Mouse (Mus musculus): ENCODE measurements around the gene Pphln1.
A peak's percentile ranks its signal among the peaks of the same experiment; 100 is the strongest.

Pphln1 gene

DNA sequence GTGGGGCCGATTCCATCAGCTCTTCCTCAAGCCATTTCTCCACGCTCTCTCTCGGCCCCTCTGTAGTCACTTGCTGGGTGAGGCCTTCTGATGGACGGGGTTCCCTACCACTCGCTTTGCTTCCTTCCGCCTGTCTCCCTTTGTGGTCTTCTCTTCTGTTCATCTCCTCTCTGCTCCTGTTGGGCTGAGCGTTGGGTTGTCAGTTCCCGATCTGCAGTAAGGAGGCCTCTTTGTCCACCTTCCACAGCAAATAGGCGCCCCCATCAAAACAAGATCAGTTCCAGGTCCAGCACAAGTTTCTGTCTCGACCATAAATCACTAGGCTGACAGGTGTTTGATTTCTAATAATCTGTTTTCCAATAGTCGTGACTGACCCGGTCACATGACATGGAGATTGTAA lies 37.8 kb downstream of the Pphln1 start:
- DNase-seq: no peak

DNA sequence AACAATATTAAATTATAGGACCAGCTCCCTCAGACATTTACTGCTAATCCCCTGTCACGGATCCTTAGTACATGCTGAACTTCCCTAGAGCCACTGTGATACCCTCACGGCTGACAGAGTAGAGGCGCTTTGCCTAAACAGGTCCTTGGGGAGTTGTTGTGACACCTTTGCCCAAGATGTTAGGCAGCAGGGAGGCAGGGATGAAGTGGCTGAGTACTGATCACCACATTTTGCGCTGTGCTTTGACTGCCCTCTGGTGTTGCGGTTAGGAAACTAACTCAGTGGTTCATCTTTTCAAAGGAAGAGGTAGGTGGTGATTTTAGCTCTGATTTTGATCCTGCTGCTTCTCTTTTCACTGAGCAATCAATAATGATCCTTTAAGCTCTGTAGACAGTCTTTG lies 40.5 kb downstream of the Pphln1 start:
- DNase-seq: peak; percentile 17 to 55

DNA sequence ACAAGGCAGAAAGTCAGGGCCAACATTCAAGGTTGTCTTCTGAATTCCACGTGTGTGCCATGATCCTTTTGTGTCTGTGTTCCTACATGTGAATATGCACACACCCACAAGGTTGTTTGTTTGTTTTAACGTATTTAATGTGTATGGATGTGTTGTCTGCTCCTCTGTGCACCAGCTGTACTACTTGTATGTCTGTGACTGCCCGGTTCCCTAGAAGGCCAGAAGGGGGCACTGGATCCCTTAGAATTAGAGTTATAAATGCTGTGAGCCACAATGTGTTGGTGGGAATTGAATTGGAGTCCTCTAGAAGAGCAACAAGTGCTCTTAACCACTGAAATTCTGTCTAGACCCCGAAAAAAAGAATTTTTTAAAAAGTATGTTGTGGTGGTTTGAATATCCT lies 44.1 kb downstream of the Pphln1 start:
- no peak for DNase-seq

DNA sequence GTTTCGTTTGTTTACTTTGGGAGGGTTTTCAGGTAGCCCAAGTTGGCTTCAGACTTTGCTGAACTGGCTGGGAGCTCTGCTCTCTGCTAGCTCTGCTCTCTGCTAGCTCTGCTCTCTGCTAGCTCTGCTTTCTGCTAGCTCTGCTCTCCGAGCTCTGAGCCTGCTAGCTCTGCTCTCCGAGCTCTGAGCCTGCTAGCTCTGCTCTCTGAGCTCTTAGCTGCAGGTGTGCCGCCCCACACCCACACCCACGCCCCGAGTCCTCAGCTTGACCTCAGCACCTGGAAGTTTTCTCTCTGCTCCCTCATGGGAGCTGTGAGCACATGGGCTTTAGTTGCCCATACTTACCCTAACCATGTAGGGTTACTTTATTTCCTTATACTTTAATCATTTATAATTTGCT lies 45.5 kb downstream of the Pphln1 start:
- no peak for DNase-seq

DNA sequence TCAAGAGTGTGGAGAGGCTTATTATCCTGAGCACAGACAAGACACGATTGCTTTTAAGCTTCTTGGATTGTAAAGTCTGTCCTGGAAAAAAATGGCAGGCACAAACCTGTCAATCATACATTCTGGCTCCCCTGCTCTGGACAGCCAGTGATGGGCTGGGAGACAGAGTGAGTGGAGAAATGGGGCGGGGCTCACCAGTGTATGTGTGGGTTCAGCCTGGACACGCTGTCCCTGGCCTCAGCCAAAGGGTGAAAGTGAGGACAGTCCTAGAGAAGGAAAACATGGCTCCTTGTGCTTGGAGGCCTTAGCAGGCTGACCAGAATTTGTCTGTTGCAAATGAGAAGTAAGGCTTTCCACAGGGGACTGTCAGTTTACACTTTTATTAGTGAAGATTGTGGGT lies 50.7 kb downstream of the Pphln1 start:
- no peak for DNase-seq

DNA sequence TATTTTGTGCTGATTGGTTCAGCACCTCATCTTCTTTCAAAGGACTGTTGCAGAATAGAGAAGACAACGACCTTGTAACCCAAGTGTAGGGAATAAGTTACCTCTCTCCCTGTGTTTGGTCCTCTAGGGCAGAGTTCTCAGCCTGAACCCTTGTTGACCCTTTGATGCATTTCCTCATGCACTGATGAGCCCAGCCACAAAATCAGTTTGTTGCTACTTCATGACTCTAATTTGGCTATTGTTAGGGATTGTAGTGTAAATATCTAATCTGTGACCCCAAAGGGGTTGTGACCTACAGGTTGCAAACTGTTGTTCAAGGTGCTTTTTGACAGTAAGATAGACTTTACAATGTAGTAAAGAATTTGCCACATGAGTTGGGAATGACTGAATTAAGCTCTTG lies 55.1 kb downstream of the Pphln1 start:
- no peak for DNase-seq

DNA sequence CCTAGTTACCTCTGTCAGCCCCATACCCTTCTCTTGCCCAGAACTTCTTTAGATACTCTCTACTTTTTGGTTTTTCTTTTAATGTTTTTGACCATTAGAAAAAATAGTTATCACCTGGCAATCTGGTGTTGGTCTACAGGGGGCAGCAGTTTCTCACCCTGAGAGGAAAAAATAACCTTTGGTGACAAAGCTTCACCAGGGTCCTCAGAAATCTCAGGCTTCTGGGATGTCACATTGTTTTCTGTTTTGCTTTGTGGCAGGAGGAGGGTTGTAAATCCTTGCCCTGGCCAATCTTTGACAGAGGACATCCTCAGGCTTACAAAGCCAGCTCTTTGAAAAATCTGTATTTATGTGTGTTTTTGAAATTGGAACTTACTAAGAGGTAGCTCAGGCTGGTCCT lies 57.9 kb downstream of the Pphln1 start:
- DNase-seq: no peak

DNA sequence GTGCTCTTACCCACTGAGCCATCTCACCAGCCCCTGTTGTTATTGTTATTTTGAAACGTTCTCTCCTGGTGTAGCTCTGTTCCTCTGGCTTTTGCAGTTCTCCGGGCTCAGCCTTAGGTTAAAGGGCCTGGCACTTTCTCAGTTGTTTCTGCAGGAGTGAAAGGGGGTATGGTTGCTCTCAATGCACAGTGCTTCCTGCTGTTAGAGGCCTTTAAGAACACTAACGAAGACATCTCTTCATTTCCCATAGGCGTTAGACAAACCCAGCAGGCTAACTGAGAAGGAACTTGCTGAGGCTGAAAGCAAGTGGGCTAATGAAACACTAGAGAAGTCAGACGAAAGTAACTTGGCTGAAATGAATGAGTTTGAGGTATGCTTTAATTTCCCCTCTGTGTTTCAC lies 61.3 kb downstream of the Pphln1 start:
- no peak for DNase-seq

DNA sequence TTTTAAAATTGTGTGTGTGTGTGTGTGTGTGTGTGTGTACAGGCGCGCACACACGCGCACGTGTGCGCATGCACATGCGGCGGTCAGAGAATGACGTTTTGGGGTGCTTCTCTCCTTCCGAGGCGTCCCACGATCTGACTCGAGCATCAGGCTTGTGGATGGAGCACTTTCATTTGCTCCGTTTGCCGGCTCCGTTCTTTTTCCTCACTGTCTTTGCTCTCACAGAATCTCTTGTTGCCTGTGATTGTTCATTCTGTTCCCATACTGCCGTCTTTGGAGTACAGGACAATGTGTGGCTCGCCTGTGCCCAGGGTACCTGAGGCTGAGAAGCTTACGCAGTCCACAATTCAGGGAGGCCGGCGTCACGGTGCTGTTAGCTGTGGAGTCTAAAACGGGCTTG lies 62.9 kb downstream of the Pphln1 start:
- DNase-seq: no peak

DNA sequence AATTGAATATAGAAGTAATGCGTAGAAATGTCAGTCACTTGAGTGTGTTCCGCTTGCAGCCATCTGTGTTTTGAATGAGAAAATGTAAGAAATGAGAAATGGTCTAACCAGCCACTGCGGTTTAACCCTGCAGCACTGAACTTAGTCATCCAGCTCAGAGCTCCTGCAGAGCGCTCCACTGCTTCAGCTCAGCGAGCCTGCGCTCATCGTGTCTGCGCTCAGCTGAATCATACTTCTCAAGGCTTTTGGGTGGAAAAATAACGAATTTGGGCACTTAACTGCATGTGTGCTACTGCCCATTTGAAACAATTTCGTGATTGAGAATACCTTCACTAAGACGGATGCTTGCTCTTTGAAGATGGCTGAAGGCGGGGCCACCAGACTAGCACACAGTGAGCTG lies 73.5 kb downstream of the Pphln1 start:
- DNase-seq: no peak

DNA sequence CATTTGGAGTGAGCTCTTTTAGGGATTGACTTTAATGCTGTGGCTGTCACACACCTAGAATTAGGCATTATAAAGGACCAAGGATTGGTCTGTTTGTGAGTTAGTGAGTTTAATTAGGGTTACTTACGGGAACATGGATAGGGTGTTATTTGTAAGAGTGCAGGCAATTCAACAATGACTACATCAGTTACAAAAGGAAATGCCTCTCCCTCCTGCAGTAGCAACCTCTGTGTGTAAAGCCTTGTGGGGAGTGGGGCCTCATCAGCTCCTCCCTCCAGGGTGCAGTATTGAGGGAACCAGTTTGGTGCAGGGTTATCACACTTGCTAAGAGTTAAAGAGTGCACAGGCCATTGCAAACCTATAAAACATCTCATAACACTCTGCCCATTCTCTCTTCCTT lies 73.9 kb downstream of the Pphln1 start:
- DNase-seq: no peak

DNA sequence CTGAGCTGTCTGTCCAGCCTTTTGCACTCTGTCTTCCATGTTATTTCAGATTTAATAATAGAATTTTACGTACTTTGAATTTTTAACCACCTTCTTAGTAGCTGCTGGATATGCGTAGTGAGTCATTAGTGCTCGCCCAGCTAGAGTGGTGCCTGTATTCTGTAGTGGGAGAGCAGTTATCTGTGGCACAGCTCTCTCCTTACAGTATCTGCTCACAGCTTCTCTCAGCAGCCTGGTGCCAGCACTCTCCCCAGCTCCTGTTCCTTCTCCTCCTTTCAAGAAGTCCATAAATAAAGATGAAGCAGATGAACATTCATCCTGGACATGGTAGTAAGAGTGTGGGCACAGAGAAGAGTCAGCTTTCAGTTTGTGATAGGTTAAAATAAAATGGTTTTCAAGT lies 76.1 kb downstream of the Pphln1 start:
- DNase-seq: no peak

DNA sequence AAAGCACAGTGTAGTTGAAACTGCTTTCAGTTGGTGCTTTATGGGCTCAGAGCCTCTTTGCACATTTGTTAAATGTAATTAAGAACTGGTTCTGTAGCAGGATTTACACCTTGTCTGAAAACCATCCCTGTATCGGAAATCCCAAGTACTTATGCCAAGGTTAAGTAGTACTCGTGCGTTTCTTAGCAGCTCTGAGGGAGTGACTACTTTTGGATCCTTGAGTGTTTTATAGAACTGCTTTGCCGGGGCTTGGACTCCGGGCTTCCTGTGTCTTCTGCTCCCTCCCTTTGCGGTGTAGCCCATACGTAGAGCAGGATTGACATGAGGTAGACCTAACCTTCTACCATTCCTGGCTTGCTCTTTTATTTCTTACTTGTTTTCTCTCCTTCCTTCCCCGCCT lies 77.5 kb downstream of the Pphln1 start:
- DNase-seq: no peak

DNA sequence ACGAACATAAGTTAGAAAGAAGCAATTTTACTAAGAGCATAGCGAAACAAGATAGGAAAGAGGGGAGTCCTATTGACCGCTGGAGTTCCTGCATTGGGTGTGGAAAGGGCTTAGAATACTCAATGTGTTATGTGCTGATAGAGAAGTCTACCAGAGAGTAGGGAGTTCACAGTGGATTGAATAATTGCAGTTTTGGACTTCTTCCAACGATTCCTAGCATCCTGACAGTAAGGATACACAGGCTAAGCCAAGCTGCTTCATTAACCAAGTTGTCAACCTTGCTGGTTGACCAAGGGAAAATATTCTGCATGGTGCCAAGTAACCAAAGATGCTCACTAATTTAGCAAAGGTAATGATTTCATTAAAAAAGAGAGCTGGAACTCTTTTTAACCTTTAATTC lies 79.6 kb downstream of the Pphln1 start:
- no peak for DNase-seq

DNA sequence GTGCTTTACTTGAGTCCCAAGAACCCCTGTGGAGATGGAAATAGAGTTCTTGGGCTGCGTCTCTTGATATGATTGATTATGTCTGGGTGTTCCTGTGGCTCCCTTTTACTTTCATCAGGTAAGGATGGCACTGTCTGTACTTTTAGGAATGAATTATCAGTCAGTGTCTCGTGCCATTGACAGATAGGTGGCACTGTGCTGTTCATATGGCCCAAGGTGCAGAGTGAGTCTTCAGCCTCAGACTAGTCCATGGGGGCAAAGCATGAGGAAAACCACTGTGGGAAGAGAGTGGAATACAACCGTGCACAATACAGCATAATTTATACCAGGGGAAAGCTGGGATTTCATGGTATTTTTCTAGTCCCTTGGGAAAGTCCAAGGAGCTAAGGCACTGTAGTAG lies 80.5 kb downstream of the Pphln1 start:
- DNase-seq: no peak

DNA sequence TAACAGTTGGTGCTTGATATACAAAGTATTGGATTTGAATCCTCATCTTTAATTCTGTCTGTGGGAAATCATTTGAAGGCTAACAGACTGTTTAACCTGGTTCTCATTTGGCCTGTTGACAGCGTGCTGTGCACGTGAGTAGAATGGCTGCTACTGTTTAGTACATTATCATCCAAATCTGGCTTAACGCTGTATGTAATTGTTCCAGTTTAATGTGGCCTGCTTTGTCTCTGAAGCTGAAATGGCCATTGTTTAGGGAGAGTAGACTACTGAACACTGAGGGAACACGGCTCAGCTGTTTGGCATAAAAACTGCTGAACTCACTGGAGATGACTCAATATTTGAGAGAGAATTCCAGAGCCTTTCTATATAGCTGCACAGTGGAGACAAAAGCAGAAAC lies 81.3 kb downstream of the Pphln1 start:
- DNase-seq: no peak

DNA sequence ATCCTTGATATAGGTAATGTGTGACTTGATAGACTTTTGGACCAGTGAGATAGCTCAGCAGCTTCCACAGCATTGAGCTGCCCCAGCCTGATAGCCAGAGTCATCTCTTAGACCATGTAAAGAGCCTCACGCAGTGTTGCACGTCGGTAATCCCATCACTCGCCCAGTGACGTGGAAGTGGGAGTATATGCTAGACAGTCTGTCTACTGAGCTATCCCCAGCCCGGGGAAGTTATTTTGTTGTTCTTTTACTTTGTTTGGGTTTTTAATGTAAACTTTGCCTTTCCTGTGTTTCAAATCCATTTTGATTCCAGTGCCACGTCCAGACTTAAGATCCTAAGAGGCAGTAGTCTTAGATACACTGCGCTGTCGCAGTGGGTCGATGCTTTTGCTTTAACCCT lies 83.0 kb downstream of the Pphln1 start:
- DNase-seq: no peak

DNA sequence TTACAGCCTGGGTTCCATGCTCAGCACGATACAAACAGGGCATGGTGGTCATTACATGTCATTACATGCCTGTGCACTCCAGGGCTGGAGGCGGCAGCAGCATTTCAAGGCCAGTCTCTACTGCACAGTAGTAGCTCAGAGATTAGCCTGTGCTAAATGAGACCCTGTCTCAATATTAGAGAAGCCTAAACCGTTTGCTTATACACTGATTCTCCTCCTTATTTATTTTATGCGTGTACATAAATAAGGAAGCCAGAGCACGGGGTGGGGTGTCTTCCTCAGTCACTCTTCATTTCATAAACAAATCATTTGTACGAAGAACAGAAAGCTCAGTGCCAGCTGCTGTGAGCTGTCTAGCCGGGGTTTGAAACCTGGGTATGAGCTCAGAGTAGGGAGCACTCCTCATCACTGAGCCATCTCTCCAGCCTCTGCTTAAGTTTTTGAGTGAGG lies 86.1 kb downstream of the Pphln1 start:
- no peak for DNase-seq

DNA sequence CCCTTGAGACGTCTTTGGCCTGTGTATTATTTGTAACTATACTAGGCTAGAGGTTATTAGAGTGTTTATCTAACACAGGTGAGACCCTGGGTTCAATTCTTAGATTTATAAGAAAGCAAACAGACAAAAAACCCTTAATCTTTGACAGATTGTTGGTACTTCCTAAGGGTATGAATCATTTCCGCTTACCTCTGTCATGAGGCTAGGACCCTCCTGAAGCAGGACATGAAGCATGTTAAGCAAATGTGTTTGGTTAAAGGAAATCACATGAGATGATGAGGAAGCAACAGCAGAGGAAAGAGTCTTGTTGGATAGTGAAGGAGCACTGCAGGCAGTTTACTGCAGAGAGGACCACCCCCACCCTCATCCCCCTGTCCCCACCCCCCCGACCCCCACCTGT lies 87.1 kb downstream of the Pphln1 start:
- no peak for DNase-seq

DNA sequence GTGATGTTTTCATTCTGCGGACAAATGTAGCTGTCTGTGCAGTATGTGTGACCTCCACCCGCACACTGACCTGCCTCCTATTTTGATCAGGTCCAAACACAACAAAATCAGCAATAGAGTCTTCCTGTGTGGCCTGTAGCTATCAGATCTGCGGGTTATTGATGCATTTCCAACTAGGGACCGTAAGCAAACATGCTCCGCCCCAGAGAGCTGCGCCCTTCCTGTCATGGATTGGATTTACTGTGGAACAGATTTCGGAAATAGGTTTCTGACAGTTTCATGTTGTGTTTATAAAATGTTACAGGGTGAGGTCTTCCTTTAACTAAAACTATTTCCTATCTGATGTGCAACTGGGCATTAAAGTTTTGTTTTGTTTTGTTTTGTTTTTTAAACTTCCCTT lies 87.9 kb downstream of the Pphln1 start:
- peak; percentile 36 to 50 for DNase-seq

DNA sequence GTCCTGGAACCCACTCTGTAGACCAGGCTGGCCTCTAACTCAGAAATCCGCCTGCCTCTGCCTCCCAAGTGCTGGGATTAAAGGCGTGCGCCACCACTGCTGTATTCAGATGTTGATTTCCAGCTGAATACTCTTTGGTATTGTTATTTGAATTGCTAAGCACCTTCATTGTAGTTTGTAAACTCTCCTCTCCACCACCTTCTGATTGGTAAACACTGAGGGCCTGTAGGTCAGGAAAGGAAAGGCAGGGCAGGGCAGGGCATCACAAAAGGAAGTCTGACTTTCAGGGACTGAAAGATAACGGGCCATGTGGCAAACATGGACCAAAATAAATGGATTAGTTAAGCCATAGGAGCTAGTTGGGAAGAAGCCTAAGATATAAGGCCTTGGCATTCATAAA lies 91.4 kb downstream of the Pphln1 start:
- no peak for DNase-seq

DNA sequence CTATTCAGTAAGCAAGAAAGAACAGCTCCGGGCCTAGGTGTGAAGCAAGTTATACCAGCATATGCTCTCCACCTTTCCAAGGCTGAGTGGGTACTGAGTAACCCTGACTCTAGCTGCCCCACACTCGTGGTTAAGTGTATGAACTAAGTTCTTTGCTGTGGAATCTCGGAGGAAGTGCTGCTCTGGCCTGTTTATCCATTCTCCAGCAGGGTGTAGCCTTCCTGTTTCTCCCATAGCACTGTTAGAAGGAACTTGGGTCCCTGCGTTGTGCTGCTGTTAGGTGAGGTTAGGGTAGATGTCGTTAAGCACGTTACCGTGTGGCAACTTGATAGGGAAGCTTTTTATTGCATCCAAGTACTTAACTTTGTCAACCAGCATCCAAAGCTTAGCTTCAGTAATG lies 96.5 kb downstream of the Pphln1 start:
- DNase-seq: no peak

DNA sequence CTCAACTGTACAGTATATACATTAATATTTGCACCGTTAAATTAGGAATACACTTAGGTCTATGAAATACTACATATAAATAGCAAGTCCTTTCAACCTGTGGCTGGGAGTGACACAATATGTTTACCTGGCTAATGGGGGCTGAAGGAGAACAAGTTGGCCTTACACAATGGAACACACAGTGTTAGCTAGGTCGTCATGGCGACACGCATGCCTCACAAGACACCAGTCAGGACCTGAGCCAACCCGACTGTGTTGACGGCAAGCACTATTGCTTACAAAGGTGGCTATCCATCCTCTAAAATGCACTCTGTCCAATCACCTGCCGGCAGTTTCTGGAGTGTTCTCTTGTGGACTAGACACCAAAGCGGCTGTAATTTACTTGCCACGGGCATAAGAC lies 101.7 kb downstream of the Pphln1 start:
- DNase-seq: no peak

DNA sequence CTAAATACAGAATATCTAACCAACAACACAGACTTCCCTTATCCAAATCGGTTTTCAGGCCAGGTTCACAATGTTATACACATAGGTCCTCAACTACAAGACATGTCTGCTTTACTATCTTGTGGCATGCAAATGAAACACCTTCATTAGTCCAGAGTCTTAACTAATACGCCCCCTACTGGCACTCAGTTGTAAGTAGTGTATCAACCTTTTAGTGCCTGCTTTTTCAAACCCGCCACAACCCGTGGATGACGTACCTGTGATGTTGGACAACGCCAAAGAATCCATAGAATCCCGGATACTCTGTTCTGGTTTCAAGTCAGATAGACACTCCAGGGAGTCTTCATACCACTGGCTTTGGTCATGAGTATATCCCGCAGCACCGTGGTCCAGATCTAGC lies 104.6 kb downstream of the Pphln1 start:
- DNase-seq: no peak

DNA sequence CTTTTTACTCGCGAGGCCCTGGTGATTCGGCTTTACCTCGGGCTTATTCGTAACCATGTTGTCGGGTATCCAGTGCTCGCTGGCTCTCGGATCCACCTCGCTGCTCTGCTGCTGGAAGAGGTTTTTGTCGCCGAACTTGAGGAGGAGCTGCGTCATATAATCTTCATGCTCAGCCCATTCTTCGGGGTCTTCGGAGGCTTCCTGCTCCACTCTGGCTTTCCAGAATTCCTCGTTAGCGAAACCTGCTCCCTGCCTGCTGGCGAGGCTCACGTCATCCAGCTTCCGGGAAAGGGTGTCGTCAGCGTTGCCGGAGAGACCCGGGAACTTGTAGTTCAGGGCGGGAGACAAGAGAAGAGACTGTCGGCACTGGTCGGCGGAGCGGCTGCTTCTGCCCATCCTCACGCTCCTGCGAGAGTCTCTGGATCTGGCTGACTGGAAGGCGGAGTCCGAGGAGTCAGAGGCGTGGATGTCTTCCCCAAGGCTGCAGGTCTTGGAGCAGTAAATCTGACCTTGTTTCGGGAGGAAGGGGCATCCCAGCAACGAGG lies 105.1 kb downstream of the Pphln1 start:
- no peak for DNase-seq

DNA sequence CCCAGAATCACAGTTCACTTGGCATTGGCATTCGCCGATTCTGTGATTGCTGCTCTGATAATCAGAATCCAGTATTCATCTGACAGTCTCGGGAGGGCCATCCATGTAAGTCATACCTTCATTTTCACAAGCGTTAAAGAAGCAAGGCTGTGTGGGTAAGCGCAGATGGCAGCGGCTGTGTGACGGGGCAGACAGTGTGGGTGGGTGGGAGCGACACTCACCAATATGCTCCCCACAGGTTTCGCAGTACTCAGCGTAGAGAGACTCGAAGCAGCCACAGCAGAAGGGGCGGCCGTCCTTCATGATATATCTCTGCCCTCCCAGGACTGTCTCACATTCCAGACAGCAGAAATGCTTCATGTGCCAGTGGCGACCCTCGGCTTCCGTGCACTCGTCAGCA lies 106.7 kb downstream of the Pphln1 start:
- DNase-seq: no peak

All from kidney, adult 8-10 months (tissue).